Mouse (Mus musculus): ENCODE measurements around the gene Slc34a1. TPM values are rescaled to one million over a fixed set of nuclear protein-coding genes. Genes with fewer than 3 reads are reported as not detected.

Gene Slc34a1
- under 1 TPM; 0.05 to 0.13 TPM for polyA plus RNA-seq (2017; shearing (Covaris generic))

GRCm38 (mm10) chr13:55398088-55398487, at the start of gene Slc34a1:
Gene Slc34a1, plus strand, starts transcription at chr13:55398187.

GRCm38 (mm10) chr13:55362453-55363060, 35.4 kb upstream of the Slc34a1 start, which contains the start of gene Lman2:
Gene Lman2, minus strand, starts transcription at chr13:55362783.

GRCm38 (mm10) chr13:55369531-55370114, 28.4 kb upstream of the Slc34a1 start, which contains the start of gene Rgs14:
Gene Rgs14, plus strand, starts transcription at chr13:55369732.

GRCm38 (mm10) chr13:55414743-55415380, 16.9 kb downstream of the Slc34a1 start, which contains the start of gene Pfn3:
Gene Pfn3, minus strand, starts transcription at chr13:55415232.

GRCm38 (mm10) chr13:55426613-55427012, 28.6 kb downstream of the Slc34a1 start, which contains the start of gene F12:
Gene F12, minus strand, starts transcription at chr13:55426793.

GRCm38 (mm10) chr13:55444937-55445315, 46.9 kb downstream of the Slc34a1 start, which contains the start of gene Grk6:
Gene Grk6, plus strand, starts transcription at chr13:55445072.

GRCm38 (mm10) chr13:55464027-55464884, 66.3 kb downstream of the Slc34a1 start, which contains the start of gene Prr7:
Gene Prr7, plus strand, starts transcription at chr13:55464267.

Other genes with a start within 250 kb of the Slc34a1 start
- gene Fgfr4, start 245.5 kb upstream of the Slc34a1 start, polyA plus RNA-seq (2017; shearing (Covaris generic)), result not detected
- 10 to 100 TPM; 61.8 to 69.0 TPM for gene Nsd1, start 188.4 kb upstream of the Slc34a1 start, polyA plus RNA-seq (2017; shearing (Covaris generic))
- 100 to 1,000 TPM; 286 to 289 TPM for gene Prelid1, start 77.7 kb upstream of the Slc34a1 start, polyA plus RNA-seq (2017; shearing (Covaris generic))
- 100 to 1,000 TPM; 157 to 162 TPM for gene Rab24, start 76.2 kb upstream of the Slc34a1 start, polyA plus RNA-seq (2017; shearing (Covaris generic))
- gene Mxd3, start 68.4 kb upstream of the Slc34a1 start, polyA plus RNA-seq (2017; shearing (Covaris generic)), result 1 to 10 TPM in 1 of 2 experiments, under 1 TPM in 1; 0.51 to 1.2 TPM
- gene Lman2, start 35.4 kb upstream of the Slc34a1 start, polyA plus RNA-seq (2017; shearing (Covaris generic)), result 100 to 1,000 TPM; 138 to 149 TPM
- 100 to 1,000 TPM; 144 to 172 TPM for gene Rgs14, start 28.5 kb upstream of the Slc34a1 start, polyA plus RNA-seq (2017; shearing (Covaris generic))
- gene Pfn3, start 17.0 kb downstream of the Slc34a1 start, polyA plus RNA-seq (2017; shearing (Covaris generic)), result not detected
- gene F12, start 28.6 kb downstream of the Slc34a1 start, polyA plus RNA-seq (2017; shearing (Covaris generic)), result not detected
- gene Grk6, start 46.9 kb downstream of the Slc34a1 start, polyA plus RNA-seq (2017; shearing (Covaris generic)), result 100 to 1,000 TPM; 281 to 356 TPM
- 1 to 10 TPM; 1.7 to 2.1 TPM for gene Prr7, start 66.1 kb downstream of the Slc34a1 start, polyA plus RNA-seq (2017; shearing (Covaris generic))
- gene Dbn1, start 89.9 kb downstream of the Slc34a1 start, polyA plus RNA-seq (2017; shearing (Covaris generic)), result not detected
- 10 to 100 TPM; 14.8 to 15.1 TPM for gene Pdlim7, start 115.5 kb downstream of the Slc34a1 start, polyA plus RNA-seq (2017; shearing (Covaris generic))
- 1 to 10 TPM; 2.4 to 8.6 TPM for gene Dok3, start 131.1 kb downstream of the Slc34a1 start, polyA plus RNA-seq (2017; shearing (Covaris generic))
- gene Ddx41, start 138.5 kb downstream of the Slc34a1 start, polyA plus RNA-seq (2017; shearing (Covaris generic)), result 10 to 100 TPM; 78.5 to 92.3 TPM
- gene Fam193b, start 172.9 kb downstream of the Slc34a1 start, polyA plus RNA-seq (2017; shearing (Covaris generic)), result 10 to 100 TPM; 53.3 to 66.9 TPM
- 100 to 1,000 TPM; 266 to 288 TPM for gene Tmed9, start 175.5 kb downstream of the Slc34a1 start, polyA plus RNA-seq (2017; shearing (Covaris generic))
- gene B4galt7, start 201.7 kb downstream of the Slc34a1 start, polyA plus RNA-seq (2017; shearing (Covaris generic)), result 10 to 100 TPM; 37.2 to 52.2 TPM
- 10 to 100 TPM; 32.7 to 40.6 TPM for gene Caml, start 224.8 kb downstream of the Slc34a1 start, polyA plus RNA-seq (2017; shearing (Covaris generic))
- 10 to 100 TPM; 60.5 to 74.3 TPM for gene Ddx46, start 236.8 kb downstream of the Slc34a1 start, polyA plus RNA-seq (2017; shearing (Covaris generic))

All from inflammation-experienced regulatory T-cells (primary cell).